Mouse (Mus musculus) cerebellum, adult 9-10 months (tissue): ENCODE results near the gene Fbxw27.
"Not testable (repeated sequence)": the region's sequence is repeated elsewhere in the genome, so short reads cannot be mapped to it uniquely, and the experiment has no call there.

ENCODE experiments used
- DNase-seq: peaks from one replicate; pipeline ENCODE4 v3.0.0; 2022

The Fbxw27 gene

GRCm38 (mm10) chr9:109790570-109790969 lies at the start of gene Fbxw27:
Gene Fbxw27, minus strand, starts transcription at chr9:109790670.
- DNase-seq: not testable (repeated sequence)

- DNase-seq: no peak
These were observed 42.6 kb upstream of the Fbxw27 start for GRCm38 (mm10) chr9:109833088-109833412.

GRCm38 (mm10) chr9:109832391-109833087 lies 42.1 kb upstream of the Fbxw27 start, which contains the start of gene Nme6:
Gene Nme6, plus strand, starts transcription at chr9:109832749.
- DNase-seq: peak; percentile 85

GRCm38 (mm10) chr9:109826181-109826580 lies 35.7 kb upstream of the Fbxw27 start:
- no peak for DNase-seq

GRCm38 (mm10) chr9:109825739-109826138 lies 35.3 kb upstream of the Fbxw27 start:
- DNase-seq: no peak

- DNase-seq: no peak
These were observed 25.9 kb upstream of the Fbxw27 start for GRCm38 (mm10) chr9:109816341-109816740.

- no peak for DNase-seq
These were observed 23.0 kb upstream of the Fbxw27 start for GRCm38 (mm10) chr9:109813424-109813823.

- DNase-seq: no peak
These were observed 21.5 kb upstream of the Fbxw27 start, which contains the start of gene Spink8 for GRCm38 (mm10) chr9:109811980-109812379. Gene Spink8, plus strand, starts transcription at chr9:109812280.

GRCm38 (mm10) chr9:109807898-109808297 lies 17.4 kb upstream of the Fbxw27 start:
- no peak for DNase-seq

GRCm38 (mm10) chr9:109806695-109807293 lies 16.3 kb upstream of the Fbxw27 start:
- no peak for DNase-seq

- DNase-seq: no peak
These were observed 15.8 kb upstream of the Fbxw27 start for GRCm38 (mm10) chr9:109806260-109806659.

- DNase-seq: not testable (repeated sequence)
These were observed 15.1 kb upstream of the Fbxw27 start for GRCm38 (mm10) chr9:109805596-109805995.

- DNase-seq: peak; percentile 3
These were observed 7.6 kb upstream of the Fbxw27 start for GRCm38 (mm10) chr9:109798051-109798450.

GRCm38 (mm10) chr9:109795811-109796210 lies 5.3 kb upstream of the Fbxw27 start:
- DNase-seq: no peak

- DNase-seq: no peak
These were observed 4.8 kb upstream of the Fbxw27 start for GRCm38 (mm10) chr9:109795221-109795620.

- DNase-seq: not testable (repeated sequence)
These were observed 23.6 kb downstream of the Fbxw27 start for GRCm38 (mm10) chr9:109766841-109767240.

- not testable (repeated sequence) for DNase-seq
These were observed 44.5 kb downstream of the Fbxw27 start, which contains the start of gene Fbxw26 for GRCm38 (mm10) chr9:109745989-109746388. Gene Fbxw26, minus strand, starts transcription at chr9:109746089.
